Mouse (Mus musculus) hematopoietic stem cell, adult 5-6 weeks (primary cell): ENCODE data around the gene Sept4. TPM values are rescaled to one million over a fixed set of nuclear protein-coding genes. Genes with fewer than 3 reads are reported as not detected.

Experiments used
- ATAC-seq, 2 experiments: fragments of 125-278 bp in 1 of 2; replicated peaks in 1 of 2; 2 replicates each; pipeline ENCODE4 v1.8.0; 2016 to 2017; ENCODE audit warnings: inconsistent platforms in 2 of 2, mild to moderate bottlenecking in 2 of 2, moderate number of reproducible peaks in 2 of 2, low read depth in 1 of 2, moderate TSS enrichment in 1 of 2; ENCODE audit not compliant: low FRiP score in 2 of 2, poor library complexity in 2 of 2, severe bottlenecking in 2 of 2, insufficient read depth in 1 of 2, low TSS enrichment in 1 of 2
- total RNA-seq: library from RNA; stranded (forward); fragments of 172-1452, 232-1000 nt; gene quantifications from 2 replicates; pipeline ENCODE4 v1.2.3, GENCODE M21; 2017

Sept4 gene
- total RNA-seq, 1 experiment from 2014 or later, result 12.0 TPM

GRCm38 (mm10) chr11:87574520-87575180 lies 5.9 kb downstream of the Sept4 start:
- ATAC-seq, result no peak

DNA sequence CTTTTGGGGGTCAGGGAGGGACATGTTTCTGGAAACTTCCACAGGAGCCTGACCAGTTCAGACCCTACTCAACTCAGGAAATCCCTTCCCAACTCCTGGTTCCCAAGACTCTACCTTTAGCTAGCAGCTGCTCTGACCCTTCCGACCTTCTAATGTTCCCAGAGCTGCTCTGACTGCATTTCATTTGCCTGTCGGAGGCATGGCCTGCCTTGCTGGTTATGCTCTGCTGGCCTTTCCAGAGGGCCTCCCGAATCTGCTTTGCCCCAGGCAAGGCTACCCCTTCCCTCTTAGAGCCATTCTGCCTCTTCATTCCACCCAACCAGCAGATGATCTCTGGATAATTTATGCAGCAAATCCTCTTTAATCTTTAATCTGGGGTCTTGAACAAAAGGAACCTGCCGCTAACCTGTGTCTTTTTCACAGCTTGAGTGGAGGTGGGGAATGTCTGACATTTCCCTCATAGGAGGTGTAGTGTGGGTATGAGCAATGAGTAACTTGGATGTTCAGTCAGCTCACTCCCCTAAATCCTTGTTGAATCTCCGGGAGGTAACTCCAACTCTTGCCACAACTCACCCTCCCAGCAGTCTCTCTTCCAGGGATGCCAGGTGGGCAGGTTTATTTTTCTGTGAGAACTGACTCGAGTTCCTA lies 9.0 kb downstream of the Sept4 start:
- ATAC-seq, result no peak

GRCm38 (mm10) chr11:87578249-87578962 lies 9.7 kb downstream of the Sept4 start:
- ATAC-seq, result peak; percentile 42 to 75

GRCm38 (mm10) chr11:87578963-87579601 lies 10.4 kb downstream of the Sept4 start:
- peak; percentile 30 to 34; a peak in 2 of 4 replicates for ATAC-seq

DNA sequence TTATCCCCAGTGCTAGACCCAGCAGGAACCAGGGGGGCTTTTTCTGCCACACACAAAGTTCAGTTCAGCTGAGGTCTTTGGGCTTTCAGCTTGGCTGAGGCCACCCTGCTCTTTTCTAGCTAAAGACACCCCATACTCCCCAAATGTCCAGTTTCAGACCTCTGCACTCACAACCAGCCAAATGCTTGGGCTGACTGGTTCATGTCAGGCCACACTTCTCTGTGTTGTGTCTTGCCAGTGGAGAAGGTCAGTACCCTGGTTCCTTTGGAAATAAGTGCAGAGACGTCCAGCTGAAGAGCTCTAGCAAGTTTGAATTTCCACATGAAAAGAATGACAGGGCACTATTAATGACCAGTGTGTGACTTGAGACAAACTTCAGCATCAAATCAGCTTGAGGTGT lies 11.0 kb downstream of the Sept4 start:
- no peak for ATAC-seq

DNA sequence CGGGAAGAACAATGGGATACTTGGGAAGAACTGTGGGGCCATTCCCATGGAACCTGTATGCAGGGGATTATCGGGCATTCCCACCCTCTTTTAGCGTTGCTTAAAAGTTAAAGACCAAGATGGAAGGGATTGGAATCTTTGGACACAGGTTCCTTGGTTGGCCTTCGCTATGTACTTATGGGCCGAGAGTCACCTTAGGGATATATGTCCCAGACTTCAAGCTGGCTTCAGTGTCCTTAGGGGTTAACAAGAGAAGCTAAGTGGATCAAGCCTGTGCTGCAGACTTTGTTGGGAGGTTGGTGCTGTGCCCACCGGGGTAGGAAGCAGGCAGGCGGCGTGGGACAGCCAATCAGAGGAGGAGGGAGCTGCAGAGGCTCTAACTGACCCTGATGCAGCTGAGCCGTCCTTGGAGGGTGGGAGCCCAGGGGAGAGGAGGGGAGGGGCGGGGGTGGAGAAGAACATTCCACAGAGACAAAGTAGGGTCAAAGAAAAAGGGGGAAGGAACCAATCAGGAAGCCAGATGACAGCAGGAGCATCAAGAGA lies 11.9 kb downstream of the Sept4 start:
- ATAC-seq, result no peak

GRCm38 (mm10) chr11:87581161-87581865 lies 12.6 kb downstream of the Sept4 start:
- no peak for ATAC-seq

DNA sequence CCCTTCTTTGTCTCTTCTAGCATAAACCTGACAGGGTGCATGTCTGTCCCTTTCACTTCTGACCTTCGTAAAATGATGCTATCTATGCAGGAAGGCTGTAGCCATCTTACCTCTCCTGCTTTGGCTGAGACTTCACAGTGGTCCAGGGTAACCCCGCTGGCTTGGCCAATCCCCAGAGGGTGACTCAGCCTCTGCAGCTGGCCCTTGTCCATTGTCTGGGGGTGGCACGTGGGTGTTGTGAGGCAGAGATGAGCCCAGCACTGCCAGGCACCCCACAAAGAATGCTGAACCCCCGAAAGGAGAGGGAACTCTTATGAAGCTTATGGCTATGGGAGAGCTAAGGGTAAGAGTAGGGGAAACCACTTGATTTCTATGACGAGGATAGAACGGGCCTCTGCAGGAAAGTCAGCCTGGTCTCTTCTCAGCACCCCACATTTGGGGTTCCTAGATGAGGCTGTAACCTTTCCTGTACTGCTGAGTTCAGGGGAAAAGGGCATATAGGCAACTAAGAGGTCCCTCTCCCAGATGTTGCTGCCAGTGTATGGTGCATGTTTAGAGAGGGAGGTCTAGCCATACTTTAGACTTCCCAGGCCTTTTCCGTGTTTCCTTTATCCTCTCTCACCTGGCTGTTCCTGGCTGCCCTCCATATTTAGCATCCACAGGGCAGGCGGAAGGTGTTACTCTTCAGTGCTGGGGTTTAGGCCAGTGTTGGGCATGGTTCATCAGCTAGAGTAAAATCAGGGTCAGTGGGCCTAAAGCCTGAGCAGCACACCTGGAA lies 13.4 kb downstream of the Sept4 start:
- no peak for ATAC-seq

DNA sequence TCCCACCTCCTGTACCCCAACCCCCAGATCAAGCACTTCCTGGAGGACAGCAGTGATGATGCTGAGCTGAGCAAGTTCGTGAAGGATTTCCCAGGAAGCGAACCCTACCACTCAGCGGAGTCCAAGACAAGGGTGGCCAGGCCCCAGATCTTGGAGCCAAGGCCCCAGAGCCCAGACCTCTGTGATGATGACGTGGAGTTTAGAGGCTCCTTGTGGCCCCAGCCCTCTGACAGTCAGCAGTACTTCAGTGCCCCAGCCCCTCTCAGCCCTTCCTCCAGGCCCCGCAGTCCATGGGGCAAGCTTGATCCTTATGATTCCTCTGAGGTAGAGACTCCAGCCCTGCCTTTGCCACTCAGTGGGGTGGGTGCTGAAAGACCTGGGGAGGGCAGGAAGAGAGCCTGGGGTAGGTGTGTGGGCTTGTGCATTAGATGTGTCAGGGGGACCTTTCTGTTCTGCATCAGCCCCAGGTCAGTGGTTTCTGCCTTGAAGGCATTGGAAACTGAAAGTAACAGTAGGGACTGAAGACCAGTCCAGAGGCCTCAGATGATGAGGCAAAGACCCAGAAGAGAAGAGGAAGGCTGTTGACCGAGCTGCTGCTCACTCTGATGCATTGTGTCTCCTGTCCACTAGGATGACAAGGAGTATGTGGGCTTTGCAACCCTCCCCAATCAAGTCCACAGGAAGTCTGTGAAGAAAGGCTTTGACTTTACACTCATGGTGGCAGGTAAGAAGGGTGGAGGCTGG lies 14.8 kb downstream of the Sept4 start:
- no peak for ATAC-seq

DNA sequence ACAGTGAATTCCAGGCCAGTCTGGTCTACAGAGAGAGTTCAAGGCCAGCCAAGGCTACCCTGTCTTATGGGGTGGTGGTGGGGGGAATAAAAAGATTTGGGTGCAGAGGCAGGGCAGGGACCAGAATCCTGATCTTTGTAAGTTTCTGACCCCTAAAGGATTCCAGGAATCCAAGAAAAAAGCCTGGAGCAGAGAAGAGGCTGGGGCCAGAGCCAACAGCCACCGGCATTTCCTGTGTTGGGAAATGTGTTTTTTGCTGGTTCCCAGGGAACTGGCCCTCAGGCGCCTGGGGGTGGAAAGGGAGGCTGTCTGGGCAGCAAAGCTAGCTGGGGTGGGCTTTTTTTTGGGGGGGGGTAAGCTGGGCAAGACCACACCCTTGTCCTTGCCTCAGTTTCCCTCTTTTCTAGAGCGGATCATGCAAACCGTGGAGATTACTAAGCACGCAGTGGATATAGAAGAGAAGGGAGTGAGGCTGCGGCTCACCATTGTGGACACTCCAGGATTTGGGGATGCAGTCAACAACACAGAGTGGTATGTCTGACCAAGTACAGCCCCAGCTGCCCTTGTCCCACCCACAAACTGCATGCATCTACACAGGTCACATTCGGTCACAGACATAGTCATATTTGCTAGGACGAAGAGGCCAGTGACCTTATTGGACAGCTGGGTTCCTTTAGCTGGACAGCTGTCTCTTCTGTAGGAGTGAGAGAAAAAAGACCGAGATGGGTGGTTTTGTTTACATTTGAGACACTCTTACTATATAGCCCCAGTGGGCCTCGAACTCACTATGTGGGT lies 16.2 kb downstream of the Sept4 start:
- ATAC-seq, result no peak

- no peak for ATAC-seq
Observed at GRCm38 (mm10) chr11:87587211-87587874, 18.6 kb downstream of the Sept4 start.

GRCm38 (mm10) chr11:87589605-87590004 lies 20.9 kb downstream of the Sept4 start:
- ATAC-seq, result no peak

- no peak for ATAC-seq
Observed at GRCm38 (mm10) chr11:87590841-87591525, 22.3 kb downstream of the Sept4 start.
